Mouse (Mus musculus) midbrain, embryonic 14.5 days (tissue): ENCODE data around the gene Arv1. TPM values are rescaled to one million over a fixed set of nuclear protein-coding genes. Genes with fewer than 3 reads are reported as not detected.

ENCODE experiments used
- ATAC-seq: fragments of 200-750 bp; cut with Nextera tagmentation; 2 replicates; pipeline ENCODE4 v1.8.0; 2017; ENCODE audit warnings: moderate number of reproducible peaks, moderate library complexity; ENCODE audit not compliant: low FRiP score, low TSS enrichment
- DNase-seq: peaks from one replicate; pipeline ENCODE4 v3.0.0-alpha.2; 2015
- H3K27ac ChIP-seq: fragments of 300-500 bp; sonication (generic); replicated peaks from 2 replicates; pipeline ENCODE4 v1.5.1; 2014; ENCODE audit warnings: mild to moderate bottlenecking, low read depth, low read length, moderate library complexity
- H3K27me3 ChIP-seq: fragments of 300-500 bp; sonication (generic); 2 replicates; pipeline ENCODE4 v1.6.1; 2014; ENCODE audit warnings: low read length, control low read depth, mixed read lengths; ENCODE audit not compliant: control insufficient read depth, insufficient read depth
- H3K36me3 ChIP-seq: fragments of 300-500 bp; sonication (generic); 2 replicates; pipeline ENCODE4 v1.6.1; 2014; ENCODE audit warnings: low read length, control low read depth; ENCODE audit not compliant: control insufficient read depth, insufficient read depth
- H3K4me1 ChIP-seq: fragments of 300-500 bp; sonication (generic); 2 replicates; pipeline ENCODE4 v1.6.1; 2014; ENCODE audit warnings: mild to moderate bottlenecking, antibody characterized with exemption, low read length, control low read depth; ENCODE audit not compliant: control insufficient read depth, insufficient read depth
- H3K4me2 ChIP-seq: fragments of 300-500 bp; sonication (generic); 2 replicates; pipeline ENCODE4 v1.6.1; 2014; ENCODE audit warnings: mild to moderate bottlenecking, low read length, moderate library complexity
- H3K4me3 ChIP-seq: fragments of 300-500 bp; sonication (generic); replicated peaks from 2 replicates; pipeline ENCODE4 v1.5.1; 2014; ENCODE audit warnings: low read depth, low read length
- H3K9ac ChIP-seq: fragments of 300-500 bp; sonication (generic); replicated peaks from 2 replicates; pipeline ENCODE4 v1.6.1; 2014; ENCODE audit warnings: mild to moderate bottlenecking, low read length, moderate library complexity
- H3K9me3 ChIP-seq: fragments of 300-500 bp; sonication (generic); 2 replicates; pipeline ENCODE4 v1.6.1; 2016; ENCODE audit warnings: low read length, control low read depth, mixed read lengths; ENCODE audit not compliant: control insufficient read depth
- WGBS: fragments of 180-500 bp; shearing (Covaris S2); extraction: QIAGEN DNeasy Blood & Tissue Kit; methylation state at CpG from one replicate; pipeline ENCODE4 v1.1.7; 2014; 5-methylcytosine and 5-hydroxymethylcytosine counted together
- polyA plus RNA-seq: library from polyadenylated mRNA; unstranded; fragments of >200 nt; fragmentation: Nextera tagmentation; extraction: Ambion mirVana; gene quantifications from 2 replicates; pipeline ENCODE4 v1.2.1, GENCODE M21; 2014

Gene Arv1
- polyA plus RNA-seq, 1 experiment from 2014 or later, result 36.1 TPM

DNA sequence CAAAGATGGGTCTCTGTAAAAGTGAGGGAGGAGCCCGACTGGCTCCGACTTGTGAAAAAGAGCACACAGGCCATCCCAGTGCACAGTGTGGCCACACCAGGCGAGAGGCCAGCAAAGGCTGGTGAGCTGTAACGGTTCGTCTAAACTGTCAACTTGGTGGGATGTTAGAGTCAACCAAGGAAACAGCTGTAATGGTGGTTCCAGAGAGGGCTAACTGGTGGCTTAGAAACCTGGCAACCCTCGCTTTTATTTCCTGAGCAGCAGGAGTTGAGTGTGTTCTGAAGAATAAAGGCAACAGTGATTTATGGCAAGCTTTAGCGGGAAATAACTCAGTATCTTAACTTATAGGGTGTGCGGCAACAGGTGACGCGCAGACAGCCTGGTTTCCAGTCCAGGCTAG, 39.7 kb upstream of the Arv1 start:
- no peaks in the 10 kb centered on the region for H3K27me3 ChIP-seq
- peaks cover 82% of the 10 kb centered on the region for H3K36me3 ChIP-seq
- no peak overlapping the region for H3K9ac ChIP-seq
- ATAC-seq, result no peak
- 71% methylated on average over 10 of the region's 10 CpGs for WGBS
- no peak overlapping the region for H3K27ac ChIP-seq
- H3K4me1 ChIP-seq, result peaks cover 2% of the 10 kb centered on the region; the same call in 1 of the 2 replicates
- no peak overlapping the region for H3K4me3 ChIP-seq
- no peak for DNase-seq
- H3K4me2 ChIP-seq, result no peak overlapping the region
- no peaks in the 10 kb centered on the region for H3K9me3 ChIP-seq

DNA sequence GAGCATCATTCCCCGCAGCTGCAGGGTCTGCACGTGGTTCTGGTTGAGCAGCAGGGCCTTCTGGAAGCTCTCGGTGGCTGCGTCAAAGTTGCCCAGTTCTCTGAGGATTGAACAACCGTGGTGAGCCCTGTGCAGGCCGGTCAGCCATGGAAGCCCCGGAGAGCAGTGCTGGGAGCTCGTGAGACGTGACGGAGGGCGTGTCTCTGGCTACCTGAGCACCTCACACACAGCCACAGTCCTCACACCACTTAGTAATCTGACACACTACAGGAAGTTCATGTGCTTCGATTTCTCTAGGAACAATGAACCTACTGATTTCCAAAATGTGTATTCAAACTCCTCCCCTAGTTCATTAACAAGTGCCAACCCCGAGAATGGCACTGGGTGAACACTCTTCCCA, 33.0 kb upstream of the Arv1 start:
- WGBS, result 93% methylated on average over 13 of the region's 13 CpGs
- Histone ChIP-seq H3K36me3 (peaks cover 70% of the 10 kb centered on the region), H3K9ac (no peak overlapping the region), H3K27ac (no peak overlapping the region), H3K4me2 (no peak overlapping the region), H3K9me3 (no peaks in the 10 kb centered on the region), H3K4me1 (no peaks in the 10 kb centered on the region), H3K4me3 (no peak overlapping the region), H3K27me3 (no peaks in the 10 kb centered on the region)
- ATAC-seq (no peak), DNase-seq (no peak)

DNA sequence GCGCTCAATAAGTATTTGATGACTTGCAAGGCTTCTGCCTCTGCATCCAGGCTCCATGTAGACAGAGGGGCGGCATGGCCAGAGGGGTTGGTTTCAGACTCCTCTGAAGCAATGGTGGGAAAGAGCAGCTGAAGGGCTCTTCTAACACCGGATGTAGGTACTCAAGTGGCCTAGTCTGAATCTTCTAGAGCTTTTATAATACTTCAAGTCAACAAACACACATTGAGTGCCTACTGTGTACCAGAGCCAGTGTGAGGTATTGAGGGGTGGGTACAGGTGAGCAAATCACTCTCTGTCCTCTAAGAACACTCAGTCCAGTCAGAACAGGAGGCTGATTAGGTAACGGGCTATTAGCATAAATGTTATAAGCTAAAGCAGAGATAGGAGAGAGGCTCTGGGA, 30.2 kb upstream of the Arv1 start:
- Histone ChIP-seq H3K4me3 (no peak overlapping the region), H3K9ac (no peak overlapping the region), H3K9me3 (no peaks in the 10 kb centered on the region), H3K4me1 (no peaks in the 10 kb centered on the region), H3K27me3 (no peaks in the 10 kb centered on the region), H3K4me2 (no peak overlapping the region), H3K36me3 (peaks cover 68% of the 10 kb centered on the region), H3K27ac (no peak overlapping the region)
- ATAC-seq (no peak), DNase-seq (no peak)
- WGBS, result 94% methylated on average over 4 of the region's 4 CpGs

DNA sequence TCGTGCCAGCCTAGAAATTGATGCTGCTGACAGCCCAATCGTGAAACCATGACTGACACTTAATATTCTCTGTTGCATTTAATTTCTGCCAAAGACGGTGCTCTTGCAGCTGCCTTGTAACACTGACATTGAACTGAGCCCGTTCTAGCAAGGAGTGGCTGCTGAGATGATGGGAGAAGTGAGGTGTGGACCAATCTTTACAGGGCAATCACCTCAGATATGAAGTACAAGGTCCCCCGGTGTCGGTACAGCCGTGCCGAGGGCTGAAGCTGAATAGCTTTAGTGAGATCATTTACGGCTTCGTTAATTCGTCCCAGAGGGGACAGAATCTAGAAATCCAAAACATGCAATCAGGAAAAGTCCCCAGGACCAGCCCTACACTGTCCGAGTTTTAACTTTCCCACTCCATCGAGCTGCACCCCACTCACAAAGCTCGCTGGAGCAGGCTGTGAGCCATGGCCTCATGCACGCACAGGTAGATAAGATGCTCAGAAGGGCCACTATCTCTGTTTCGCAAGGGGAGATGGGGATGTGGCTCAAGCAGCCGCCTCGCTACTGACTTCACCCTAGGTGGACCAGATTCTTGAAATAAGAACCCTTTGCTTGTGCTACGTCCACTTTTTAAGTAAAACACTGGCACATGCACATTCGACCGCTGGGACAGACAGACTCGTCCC, 26.4 kb upstream of the Arv1 start:
- no peak overlapping the region for H3K4me2 ChIP-seq
- no peak overlapping the region for H3K27ac ChIP-seq
- no peaks in the 10 kb centered on the region for H3K27me3 ChIP-seq
- no peaks in the 10 kb centered on the region for H3K9me3 ChIP-seq
- no peak overlapping the region for H3K4me3 ChIP-seq
- H3K9ac ChIP-seq, result no peak overlapping the region
- no peaks in the 10 kb centered on the region for H3K4me1 ChIP-seq
- peaks cover 71% of the 10 kb centered on the region for H3K36me3 ChIP-seq
- DNase-seq (no peak), ATAC-seq (no peak)
- 94% methylated on average over 22 of the region's 22 CpGs for WGBS

DNA sequence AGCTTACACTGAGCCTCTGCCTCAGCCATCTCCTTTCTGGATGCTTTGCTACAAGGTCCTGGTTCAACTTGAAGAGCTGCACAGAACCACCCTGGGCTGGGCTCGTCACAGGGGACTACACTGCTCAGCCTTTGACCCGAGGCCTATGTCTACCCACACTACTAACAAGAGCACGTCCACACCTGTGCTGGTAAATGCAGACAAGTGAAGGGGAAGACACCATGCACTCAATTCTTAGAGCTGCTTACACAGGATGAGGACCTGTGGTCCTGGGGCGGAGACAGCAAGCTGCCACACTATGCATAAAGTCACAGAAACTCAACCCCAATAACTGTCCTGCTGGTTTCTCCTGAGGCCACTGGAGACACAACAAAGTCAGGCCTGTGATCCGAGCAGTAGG, 21.7 kb upstream of the Arv1 start:
- no peak for ATAC-seq
- H3K4me3 ChIP-seq, result no peak overlapping the region
- peaks cover 65% of the 10 kb centered on the region for H3K36me3 ChIP-seq
- H3K27ac ChIP-seq, result no peak overlapping the region
- H3K4me2 ChIP-seq, result no peak overlapping the region
- DNase-seq, result no peak
- H3K9ac ChIP-seq, result no peak overlapping the region
- no peaks in the 10 kb centered on the region for H3K9me3 ChIP-seq
- no peaks in the 10 kb centered on the region for H3K27me3 ChIP-seq
- WGBS, result 95% methylated on average over 5 of the region's 5 CpGs
- H3K4me1 ChIP-seq, result no peaks in the 10 kb centered on the region

DNA sequence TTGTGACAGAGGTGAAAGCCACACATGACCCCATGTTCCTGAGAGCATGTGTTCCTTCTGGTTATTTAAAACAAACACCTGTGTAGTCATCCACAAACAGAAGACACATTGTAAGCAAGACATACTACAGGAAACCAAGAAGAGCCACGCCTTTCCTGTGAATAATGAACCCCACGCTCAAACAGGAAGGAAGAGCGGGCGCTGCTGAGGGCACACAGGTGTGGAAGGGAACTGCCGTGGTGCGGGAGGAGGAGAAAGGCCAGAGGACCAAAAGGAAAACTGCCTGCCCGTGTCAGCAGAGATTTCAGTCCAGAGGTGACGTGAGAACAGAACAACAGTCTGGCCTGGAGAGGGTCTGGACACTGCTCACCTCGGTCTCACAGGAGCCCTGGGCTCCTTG, 20.9 kb upstream of the Arv1 start:
- DNase-seq, result no peak
- no peak for ATAC-seq
- 93% methylated on average over 9 of the region's 9 CpGs for WGBS
- H3K4me1 ChIP-seq, result no peaks in the 10 kb centered on the region
- peaks cover 65% of the 10 kb centered on the region for H3K36me3 ChIP-seq
- H3K9me3 ChIP-seq, result no peaks in the 10 kb centered on the region
- no peak overlapping the region for H3K4me2 ChIP-seq
- H3K4me3 ChIP-seq, result no peak overlapping the region
- no peak overlapping the region for H3K27ac ChIP-seq
- H3K27me3 ChIP-seq, result no peaks in the 10 kb centered on the region
- H3K9ac ChIP-seq, result no peak overlapping the region

DNA sequence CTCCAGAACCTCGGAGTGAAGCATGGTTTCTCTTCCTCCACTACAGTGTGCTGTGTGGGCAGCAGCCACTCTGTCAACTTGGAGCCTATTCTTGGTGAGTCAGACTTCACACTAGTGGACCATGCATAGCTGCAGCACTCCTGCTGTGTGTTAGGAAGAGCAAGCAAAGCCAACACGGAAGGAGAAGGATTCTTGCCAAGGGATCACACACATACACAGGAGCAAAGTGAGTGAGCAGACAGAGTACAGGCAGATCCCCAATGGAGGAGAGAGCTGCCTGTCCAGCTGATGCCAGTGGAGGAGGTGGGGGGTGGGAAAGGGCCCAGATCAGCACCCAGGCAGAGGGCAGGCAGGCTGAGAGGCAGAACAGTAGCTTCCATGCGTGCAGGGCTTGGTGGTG, 19.8 kb upstream of the Arv1 start:
- Histone ChIP-seq H3K4me3 (no peak overlapping the region), H3K9me3 (no peaks in the 10 kb centered on the region), H3K4me2 (no peak overlapping the region), H3K27ac (no peak overlapping the region), H3K36me3 (peaks cover 71% of the 10 kb centered on the region), H3K4me1 (no peaks in the 10 kb centered on the region), H3K9ac (no peak overlapping the region), H3K27me3 (no peaks in the 10 kb centered on the region)
- 87% methylated on average over 3 of the region's 3 CpGs for WGBS
- ATAC-seq (no peak), DNase-seq (no peak)

DNA sequence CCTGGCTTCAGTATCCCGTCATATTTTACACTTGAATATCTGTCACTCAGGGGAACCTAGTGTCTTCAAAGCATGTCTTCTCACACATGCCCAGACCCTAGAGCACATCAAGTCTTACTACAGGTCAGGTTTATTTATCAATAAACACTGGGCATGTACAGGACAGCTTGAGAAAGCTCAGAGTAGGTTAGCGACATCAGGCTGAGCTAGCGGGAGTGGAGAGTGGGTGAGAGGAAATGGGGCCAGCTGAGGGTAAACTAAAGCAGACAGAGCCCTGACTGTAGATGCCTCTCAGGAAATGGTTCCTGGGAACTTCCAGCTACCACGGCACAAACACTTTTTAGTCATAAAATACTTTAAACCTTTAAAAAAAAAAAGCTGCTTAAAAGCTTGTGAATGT, 18.4 kb upstream of the Arv1 start:
- Histone ChIP-seq H3K4me1 (no peaks in the 10 kb centered on the region), H3K9me3 (no peaks in the 10 kb centered on the region), H3K27ac (no peak overlapping the region), H3K4me2 (no peak overlapping the region), H3K4me3 (no peak overlapping the region), H3K36me3 (peaks cover 68% of the 10 kb centered on the region), H3K27me3 (no peaks in the 10 kb centered on the region), H3K9ac (no peak overlapping the region)
- DNase-seq (no peak), ATAC-seq (no peak)
- 92% methylated on average over 4 of the region's 4 CpGs for WGBS

DNA sequence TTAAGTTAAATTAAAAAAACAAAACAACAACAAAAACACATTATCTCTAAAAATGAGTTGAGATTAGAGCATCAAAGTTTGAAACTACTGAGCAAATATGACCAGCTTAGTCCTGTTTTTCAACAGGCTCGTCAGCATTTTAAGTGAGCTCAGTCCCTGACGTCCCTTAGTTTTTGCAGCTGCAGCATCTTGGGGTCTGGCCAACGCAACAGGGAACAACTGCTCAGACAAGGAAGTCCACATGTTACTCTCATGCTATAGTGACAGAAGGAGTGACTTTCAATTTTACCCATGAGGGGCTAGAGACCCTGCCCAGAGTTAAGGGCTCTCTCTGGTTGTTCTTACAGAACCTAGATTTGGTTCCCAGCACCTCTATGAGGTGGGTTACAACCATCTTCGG, 17.6 kb upstream of the Arv1 start:
- 92% methylated on average over 4 of the region's 4 CpGs for WGBS
- Histone ChIP-seq H3K9ac (no peak overlapping the region), H3K4me1 (no peaks in the 10 kb centered on the region), H3K4me3 (no peak overlapping the region), H3K27me3 (no peaks in the 10 kb centered on the region), H3K27ac (no peak overlapping the region), H3K4me2 (no peak overlapping the region), H3K36me3 (peaks cover 70% of the 10 kb centered on the region), H3K9me3 (no peaks in the 10 kb centered on the region)
- ATAC-seq (no peak), DNase-seq (no peak)
